Mouse (Mus musculus): ENCODE measurements around the gene Ahrr.

Gene Ahrr

DNA sequence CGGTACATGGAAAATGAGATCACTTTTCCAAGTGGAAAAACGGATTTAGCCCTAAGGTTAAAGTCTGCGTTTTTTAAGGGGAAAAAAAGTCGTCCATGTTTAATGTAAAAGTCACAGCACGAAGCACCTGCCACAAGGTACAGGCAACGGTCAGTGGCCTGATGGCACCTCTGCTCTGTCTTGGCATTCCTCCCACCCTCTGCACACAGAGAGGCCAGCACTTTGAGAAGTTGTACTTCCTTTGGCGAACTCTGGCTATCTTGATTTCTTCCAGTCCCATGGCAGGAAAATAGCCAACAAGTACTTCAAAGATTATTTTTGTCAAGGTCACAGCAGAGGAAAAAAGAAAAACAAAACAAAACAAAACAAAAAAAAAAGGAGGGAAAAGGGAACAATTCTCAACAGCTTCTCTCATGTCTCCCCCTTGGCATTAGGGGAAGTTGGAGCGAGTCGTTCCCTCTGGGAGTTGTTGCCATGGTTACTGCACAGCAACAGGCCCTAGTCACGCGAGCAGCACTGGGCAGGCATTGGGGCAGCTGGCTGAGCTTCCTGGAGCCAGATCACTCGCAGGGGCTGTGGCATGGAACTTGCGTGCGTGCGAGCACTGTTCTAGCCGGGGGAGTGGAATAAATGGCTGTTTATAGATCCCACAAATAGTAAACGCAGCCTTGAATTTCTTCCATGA lies 46.8 kb downstream of the Ahrr start:
- peak; percentile 72 to 76 for DNase-seq (ENCODE audit: low spot score in 2 of 2)

DNA sequence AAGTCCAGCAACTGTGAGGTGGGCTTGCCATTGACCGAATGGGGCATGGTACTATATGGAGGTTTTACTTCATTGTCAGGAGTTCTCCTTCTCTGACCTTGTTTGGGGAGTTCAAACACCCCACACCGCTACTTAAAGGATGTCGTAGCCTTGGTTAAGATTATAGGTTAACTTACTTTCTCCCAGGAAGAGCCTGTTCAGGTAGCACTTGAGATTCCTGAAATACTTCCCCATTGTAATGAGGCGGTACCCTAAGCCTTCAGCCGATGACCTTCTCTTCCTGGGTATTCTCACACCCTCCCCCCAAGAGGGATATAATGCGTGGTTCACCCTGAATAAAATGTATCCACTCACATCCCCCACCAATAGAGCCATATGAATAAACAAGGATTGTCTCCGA lies 54.6 kb downstream of the Ahrr start:
- no peak for DNase-seq (ENCODE audit: low spot score in 2 of 2)

DNA sequence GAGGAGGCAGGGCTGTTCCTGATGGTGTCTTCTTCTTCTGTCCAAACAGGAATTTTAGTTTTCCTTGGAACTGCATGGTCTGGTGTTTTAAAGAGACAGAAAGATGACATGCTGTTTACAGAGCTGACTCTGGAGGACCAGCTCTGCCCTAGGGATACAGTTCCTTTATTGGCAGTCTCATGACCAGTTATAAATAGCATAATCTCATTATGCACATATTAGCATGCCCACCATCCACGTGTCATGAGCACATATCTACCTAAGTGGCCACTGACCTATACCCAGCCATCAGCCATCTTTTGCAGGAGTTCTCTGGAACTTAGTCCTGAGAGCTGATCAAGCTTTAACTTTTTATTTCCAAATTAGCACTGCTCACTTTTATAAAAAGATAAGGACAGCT lies 71.5 kb downstream of the Ahrr start:
- no peak for DNase-seq (ENCODE audit: low spot score in 2 of 2)

DNA sequence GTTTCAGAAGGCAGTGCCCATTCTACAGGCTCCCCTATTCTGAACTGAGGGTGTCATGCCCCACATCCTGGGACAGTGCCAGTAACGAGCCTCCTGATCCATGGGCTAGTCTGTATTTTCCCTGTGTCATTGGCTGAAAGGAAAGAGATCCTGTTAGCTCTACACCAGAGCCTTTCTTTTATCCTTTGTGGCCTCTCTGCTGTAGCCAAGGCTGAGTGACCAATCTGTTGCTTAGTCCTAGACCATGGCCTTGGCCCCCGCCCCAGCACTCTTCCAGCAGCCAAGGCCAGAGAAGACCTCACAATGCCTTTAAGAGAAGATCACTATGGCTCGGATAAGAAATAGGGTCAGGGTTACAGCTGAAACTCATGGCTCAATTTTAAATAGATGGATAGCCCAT lies 73.7 kb downstream of the Ahrr start:
- DNase-seq (ENCODE audit: low spot score in 2 of 2) = no peak

DNA sequence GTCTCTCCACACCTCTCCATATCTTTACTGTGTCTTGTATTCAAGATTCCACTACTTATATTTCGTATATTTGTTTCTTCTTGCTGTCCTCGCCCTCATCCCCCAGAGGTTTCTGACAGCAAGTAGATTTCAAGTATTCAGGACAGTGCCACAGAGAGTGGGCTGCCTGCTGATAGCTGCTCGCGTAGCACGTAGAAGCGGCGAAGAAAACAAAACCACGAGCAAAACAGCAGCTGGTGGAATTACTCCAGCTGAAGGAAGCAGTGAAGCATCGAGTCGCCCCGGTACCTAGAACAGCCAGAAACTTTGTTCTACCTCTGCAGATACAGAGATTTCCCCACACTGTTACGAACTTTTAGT lies 83.2 kb downstream of the Ahrr start:
- no peak for DNase-seq (ENCODE audit: low spot score in 2 of 2)

DNA sequence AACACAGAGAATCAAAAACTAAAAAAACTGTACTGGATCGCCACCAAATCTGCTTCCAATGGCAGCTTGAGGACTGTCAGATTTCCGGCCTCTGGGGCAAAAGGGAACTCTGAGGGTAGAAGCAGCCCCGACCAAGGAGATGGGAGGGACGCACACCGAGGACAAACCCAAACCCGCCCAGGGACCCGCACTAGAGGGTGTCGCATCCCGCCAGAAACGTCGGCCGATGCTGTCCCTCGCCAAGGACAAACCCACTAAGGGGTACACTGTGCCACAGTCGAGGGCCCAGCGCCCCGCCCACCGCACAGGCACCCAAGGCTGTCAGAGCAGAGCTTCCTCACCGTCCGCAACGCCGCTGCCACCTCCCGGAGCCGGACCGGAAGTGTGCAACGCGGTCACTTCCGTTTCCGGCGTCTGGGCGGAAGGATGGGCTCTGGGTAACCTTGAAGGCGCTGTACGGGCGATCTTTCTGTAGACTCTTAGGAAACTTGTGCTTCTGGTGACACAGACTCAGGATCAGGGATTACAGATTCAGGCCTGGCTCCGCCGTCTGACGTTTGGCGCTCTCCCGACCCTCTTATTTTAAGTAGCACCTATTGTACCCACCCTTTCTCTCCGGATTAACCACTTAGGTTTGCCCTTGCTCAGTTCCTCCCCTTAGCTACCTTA lies 83.7 kb downstream of the Ahrr start, which contains the start of gene Exoc3:
Gene Exoc3, minus strand, starts transcription at position 416 of the 669 bp plus-strand sequence.
- peak; percentile 89 to 92 for DNase-seq (ENCODE audit: low spot score in 2 of 2)

DNA sequence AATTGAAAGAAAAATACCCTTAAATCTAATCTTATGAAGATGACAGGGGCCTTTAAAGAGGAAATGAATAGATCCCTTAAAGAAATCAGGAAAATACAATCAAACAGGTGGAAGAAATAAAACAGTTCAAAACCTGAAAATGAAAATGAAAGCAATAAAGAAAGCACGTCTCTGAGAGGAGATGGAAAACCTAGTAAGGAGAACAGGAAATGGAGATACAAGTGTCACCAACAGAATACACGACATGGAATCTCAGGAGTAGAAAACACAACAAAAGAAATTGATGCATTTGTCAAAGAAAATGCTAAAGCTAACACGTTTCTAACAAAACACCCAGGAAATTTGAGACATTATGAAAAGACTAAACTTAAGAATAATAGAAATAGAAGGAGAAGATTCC lies 95.7 kb downstream of the Ahrr start:
- no peak for DNase-seq (ENCODE audit: low spot score in 2 of 2)

DNA sequence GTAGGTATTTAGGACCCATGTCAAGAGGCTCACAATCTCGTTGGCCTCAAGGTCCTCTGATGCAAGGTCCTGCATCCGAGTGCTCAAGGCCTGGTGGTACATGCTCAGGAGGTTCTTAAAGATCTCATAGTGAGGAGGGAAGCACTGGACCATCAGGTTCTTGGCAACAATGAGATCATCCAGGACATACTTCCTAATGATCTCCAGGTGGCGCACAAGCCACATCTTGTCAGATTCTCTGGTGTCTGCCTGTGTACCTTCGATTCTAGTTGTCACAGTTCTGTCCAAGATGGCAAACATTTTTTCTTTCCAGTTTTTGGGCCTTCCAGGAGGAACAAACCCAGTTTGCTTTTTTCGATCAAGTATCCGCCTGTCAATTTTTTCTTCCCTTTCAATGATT lies 99.5 kb downstream of the Ahrr start:
- no peak for DNase-seq (ENCODE audit: low spot score in 2 of 2)

DNA sequence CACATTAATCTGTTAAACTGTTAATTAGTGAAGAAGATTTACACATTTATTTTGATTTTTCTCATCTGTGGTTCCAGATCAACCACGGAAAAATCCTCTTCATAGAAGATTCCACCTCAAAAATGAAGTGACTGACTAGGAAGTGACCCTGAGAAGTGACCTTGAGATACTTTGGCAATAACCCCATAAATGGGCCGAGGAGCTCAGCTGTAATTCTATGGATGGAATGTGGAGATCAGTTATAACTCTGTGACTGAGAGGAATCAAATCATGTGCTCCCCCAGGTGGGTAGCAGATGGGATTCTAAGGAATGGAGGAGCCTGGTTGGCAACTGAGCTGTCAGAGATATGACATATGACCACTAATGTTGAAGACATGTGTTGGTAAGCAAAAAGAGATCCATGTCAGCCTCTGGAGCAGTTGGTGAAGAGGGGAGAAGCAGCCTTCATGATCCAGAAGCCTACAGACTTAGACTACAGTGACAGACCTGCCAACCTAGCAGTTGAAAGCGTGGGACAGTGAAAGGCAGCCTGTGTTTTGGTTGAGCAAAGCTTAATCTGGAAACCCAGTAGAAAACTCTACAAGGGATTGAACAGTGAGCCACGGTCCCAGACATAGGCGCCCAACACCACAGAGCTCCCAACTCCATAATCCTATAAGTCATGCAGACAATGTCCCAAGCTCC lies 109.0 kb downstream of the Ahrr start:
- no peak for DNase-seq (ENCODE audit: low spot score in 2 of 2)

DNA sequence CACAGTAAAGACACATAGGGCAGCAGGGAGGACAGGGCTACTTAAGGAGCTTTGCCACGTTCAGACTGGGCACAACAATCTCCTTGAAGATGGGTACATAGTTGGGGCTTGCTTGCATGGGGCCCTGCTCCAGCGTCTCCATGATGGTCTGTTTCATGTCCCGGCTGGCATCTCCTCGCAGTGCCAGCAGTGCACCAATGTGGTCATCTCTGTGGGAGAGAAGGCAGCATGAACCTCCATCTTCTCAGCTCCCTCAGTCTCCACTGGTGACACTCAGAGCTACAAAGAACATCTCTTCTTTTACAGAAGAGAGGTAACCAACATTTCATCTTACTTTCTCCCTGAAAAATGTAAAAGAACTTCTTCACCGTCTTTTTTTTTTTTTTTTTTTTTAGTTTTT lies 120.1 kb downstream of the Ahrr start:
- DNase-seq (ENCODE audit: low spot score in 2 of 2) = no peak

DNA sequence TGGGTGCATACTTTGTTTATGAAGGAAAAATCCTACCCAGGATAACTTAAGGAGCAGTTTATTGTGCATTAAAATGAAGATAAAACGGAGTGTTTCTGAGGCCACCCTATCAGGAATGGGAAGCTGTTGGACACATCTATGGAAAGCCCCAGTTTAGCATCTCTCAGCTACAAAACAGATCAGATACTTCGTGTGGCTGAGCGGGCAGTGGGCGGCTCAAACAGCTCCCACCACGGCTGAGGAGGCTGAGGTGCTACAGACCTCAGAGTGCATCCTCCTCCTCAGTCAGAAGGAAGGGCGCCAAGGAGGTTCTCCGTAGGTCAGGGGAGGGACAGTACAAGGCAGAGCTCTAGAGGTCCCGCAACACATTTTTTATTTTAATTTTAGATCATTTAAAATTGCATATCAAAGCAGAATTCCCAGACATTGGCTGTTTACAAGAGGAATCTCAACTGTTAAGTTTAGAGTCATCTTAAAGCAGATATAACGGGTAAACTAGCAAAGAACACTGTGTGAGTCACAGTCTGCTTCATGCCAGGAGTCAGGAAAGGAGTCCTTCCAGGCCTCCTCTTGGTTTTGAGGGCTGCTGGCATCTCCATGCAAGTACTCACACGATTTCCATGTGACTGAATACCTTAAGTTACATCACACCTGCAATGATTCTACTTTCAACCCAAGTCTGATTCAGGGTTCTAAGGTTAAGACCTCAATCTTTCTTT lies 122.5 kb downstream of the Ahrr start:
- DNase-seq (ENCODE audit: low spot score in 2 of 2) = no peak

DNA sequence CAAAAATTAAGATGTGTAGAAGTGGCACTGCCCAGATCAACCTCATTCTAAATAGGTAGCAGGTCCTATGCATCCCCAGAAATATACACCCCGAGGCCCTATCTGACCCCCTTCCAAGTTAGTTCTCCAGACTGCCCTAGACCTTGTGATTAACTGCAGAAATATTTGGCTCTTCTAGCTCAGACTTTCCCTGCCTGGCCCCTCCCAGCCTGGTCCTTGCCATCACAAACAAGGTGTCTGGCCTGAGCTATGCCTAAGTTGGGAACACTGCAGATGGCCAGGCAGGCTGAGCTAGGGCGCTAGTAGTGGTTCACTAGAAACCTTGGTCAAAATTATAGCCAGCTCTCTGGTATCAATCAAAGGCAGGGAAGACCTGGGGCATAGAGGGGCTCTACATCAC lies 124.6 kb downstream of the Ahrr start:
- DNase-seq (ENCODE audit: low spot score in 2 of 2) = peak; percentile 31 to 46

DNA sequence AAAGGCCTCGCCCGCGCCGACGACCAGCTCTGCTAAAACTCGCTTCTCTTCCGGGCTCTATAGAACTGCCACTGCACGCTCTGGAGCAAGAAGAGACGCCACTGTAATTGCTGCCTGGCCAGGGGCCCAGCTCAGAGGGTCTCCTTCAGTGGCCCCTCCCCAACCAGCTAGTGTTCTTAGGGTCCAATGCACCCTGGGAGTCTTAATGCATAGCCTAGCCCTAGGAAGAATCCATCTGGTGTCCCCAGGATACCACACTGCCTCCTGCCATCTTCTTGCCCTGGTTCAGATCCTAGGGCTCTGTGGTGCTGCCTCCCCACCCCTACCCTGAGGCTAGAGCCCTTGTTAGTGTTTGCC lies 125.1 kb downstream of the Ahrr start:
- peak; percentile 6 to 12 for DNase-seq (ENCODE audit: low spot score in 2 of 2)

DNA sequence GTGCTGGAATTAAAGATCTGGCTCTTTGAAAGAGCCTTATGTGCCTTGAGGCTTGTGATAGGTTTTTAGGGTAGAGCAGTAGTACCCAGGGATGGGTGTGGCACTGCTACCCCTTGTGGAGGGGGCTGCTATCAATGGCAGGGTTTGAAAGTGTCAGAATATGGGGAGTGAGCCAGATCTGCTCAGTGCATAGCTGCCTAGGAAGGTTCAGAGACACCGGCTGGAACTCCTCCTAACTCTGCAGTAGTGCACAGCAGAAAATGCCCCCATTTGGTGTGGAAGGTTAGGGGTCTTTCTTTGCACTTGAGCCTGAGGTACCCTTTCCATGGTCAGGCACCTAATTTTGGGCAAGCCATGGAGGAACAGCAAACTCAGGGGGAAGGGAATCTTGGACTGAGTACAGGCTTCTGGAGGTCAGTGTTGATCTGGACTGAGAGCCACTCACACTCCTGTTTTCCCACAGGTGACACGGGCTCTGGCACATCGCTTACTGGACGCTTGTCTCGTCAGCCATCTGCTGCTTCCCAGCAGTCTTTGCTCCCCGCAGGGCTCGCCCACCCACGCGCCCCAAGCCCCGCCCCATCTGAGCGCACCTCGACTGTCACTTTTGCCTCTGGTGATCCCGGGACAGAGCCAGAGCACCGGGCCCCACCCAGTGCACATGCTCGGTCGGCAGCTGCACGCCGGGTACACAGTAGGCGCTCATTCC lies 125.6 kb downstream of the Ahrr start:
- DNase-seq (ENCODE audit: low spot score in 2 of 2) = peak; percentile 18 to 24

Data from heart, adult 9 months (tissue).